27 mouse cellular contexts compared by ENCODE assay signal in the genomic region with DNA sequence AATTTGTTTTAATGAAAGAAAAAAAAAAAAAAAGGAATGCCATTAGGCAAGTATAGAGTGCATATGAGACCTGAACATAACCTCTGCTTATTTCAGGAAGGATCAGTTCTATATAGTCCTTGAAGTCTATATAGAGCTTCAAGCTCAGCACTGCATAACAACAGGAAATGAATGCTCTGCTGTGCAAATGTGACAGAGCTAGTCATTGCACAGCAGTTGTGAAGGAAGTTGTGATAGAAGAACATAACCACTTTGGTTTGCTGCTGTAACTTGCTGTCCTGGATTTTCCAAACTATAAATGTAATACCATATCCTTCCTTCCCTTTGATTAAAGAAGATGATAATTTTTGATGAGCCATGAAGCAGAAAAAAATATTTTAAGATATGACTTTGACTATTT. TPM values are rescaled to one million over a fixed set of nuclear protein-coding genes. Genes with fewer than 3 reads are reported as not detected.
DNase-seq lines count a peak whose midpoint lies in the region; TF ChIP-seq lines count a peak whose summit lies in the region.
"Had no signal": no experiment of that assay in that cellular context is flagged by ENCODE, and none has a peak within 500 bp of the region (broad histone marks: within the 10 kb centered on the region; RNA-seq: fewer than 3 reads in every experiment).

No protein-coding gene starts in this region.

- peak overlapping the region; percentile 34; the same call in 1 of the 2 replicates for H3K27ac ChIP-seq in CH12.LX (ENCODE audit: insufficient read depth, low read depth)
- H3K27ac ChIP-seq in embryonic facial prominence, embryonic 10.5 days (replicated peaks) = no peak overlapping the region
- H3K27ac ChIP-seq: embryonic facial prominence, embryonic 13.5 days; forebrain, embryonic 12.5 days; forebrain, embryonic 15.5 days; heart, embryonic 15.5 days; hindbrain, embryonic 10.5 days; hindbrain, embryonic 14.5 days; hindbrain, postnatal 0 days had no signal

- H3K27me3 ChIP-seq in CH12.LX (replicated peaks) = no peaks in the 10 kb centered on the region
- no peaks in the 10 kb centered on the region for H3K27me3 ChIP-seq in splenic B cell, adult 2 months (ENCODE audit: control insufficient read depth, insufficient read depth, low read length, poor library complexity, severe bottlenecking)
- no peaks in the 10 kb centered on the region for H3K27me3 ChIP-seq in embryonic facial prominence, embryonic 10.5 days (replicated peaks; ENCODE audit: low read depth, poor library complexity, severe bottlenecking)
- H3K27me3 ChIP-seq: embryonic facial prominence, embryonic 13.5 days; forebrain, embryonic 12.5 days; forebrain, embryonic 15.5 days; heart, embryonic 12.5 days; heart, embryonic 15.5 days had no signal

- dilution Hi-C loops in CH12.LX (cut with MboI; ENCODE audit: extremely low pct_ligation_motif_present, extremely low pct_unique_long_range_greater_than_20kb, low sequenced_read_pairs) = no loop called here

- H3K9ac ChIP-seq in CH12.LX (ENCODE audit: insufficient read depth, low read depth) = no peak overlapping the region; the same call in 1 of the 2 replicates
- H3K9ac ChIP-seq: embryonic facial prominence, embryonic 13.5 days; forebrain, embryonic 12.5 days; forebrain, embryonic 15.5 days; heart, embryonic 12.5 days; heart, embryonic 15.5 days; hindbrain, embryonic 14.5 days had no signal

- no peak for TF ChIP-seq CTCF in CH12.LX (conservative IDR thresholded peaks at IDR 0.05 in 1 of 2, IDR thresholded peaks at IDR 0.05 in 1 of 2; ENCODE audit: low read depth in 2 of 2, low read length in 2 of 2)

- no peak for TF ChIP-seq POLR2A in CH12.LX (IDR thresholded peaks at IDR 0.05; ENCODE audit: low read depth, low read length)

- in situ Hi-C loops in CH12.LX (cut with MboI; ENCODE audit: low pct_ligation_motif_present, low pct_unique_long_range_greater_than_20kb, low sequenced_read_pairs) = no loop called here

- peak; percentile 33 to 43 for DNase-seq in spleen, postnatal 36 days (ENCODE audit: low spot score in 2 of 2)
- no peak for DNase-seq in spleen, postnatal 10 days (ENCODE audit: low spot score in 2 of 2)
- DNase-seq in A20 (ENCODE audit: low read depth, low spot score) = peak; percentile 25
- DNase-seq in CH12.LX (ENCODE audit: extremely low read depth) = no peak
- peak; percentile 59 for DNase-seq in splenic B cell, adult 2 months (ENCODE audit: low read depth, low spot score)
- no peak for DNase-seq in gastrocnemius, postnatal 10 days
- DNase-seq in embryonic facial prominence, embryonic 10.5 days (ENCODE audit: low spot score) = no peak
- DNase-seq: adrenal gland, adult 2 months; adrenal gland, postnatal 14 days; B cell, adult 2 months; cerebellum, adult 11 months; cerebellum, adult 2 months; cerebellum, adult 9-11 months; cerebellum, postnatal 25 days; gastrocnemius, postnatal 36 days; heart, adult 11 months; heart, postnatal 10 days; heart, postnatal 36 days had no signal

- H3K4me2 ChIP-seq in CH12.LX (ENCODE audit: insufficient read depth, low read depth, poor library complexity, severe bottlenecking) = peak overlapping the region; percentile 45; the same call in 1 of the 2 replicates
- H3K4me2 ChIP-seq: embryonic facial prominence, embryonic 13.5 days; forebrain, embryonic 12.5 days; forebrain, embryonic 15.5 days; heart, embryonic 12.5 days; heart, embryonic 15.5 days; hindbrain, embryonic 14.5 days had no signal

- H3K36me3 ChIP-seq in CH12.LX (replicated peaks in 1 of 2; ENCODE audit: control insufficient read depth in 1 of 2, insufficient read depth in 1 of 2, low read length in 1 of 2) = peaks cover 0 to 11% of the 10 kb centered on the region in 2 experiments
- no peaks in the 10 kb centered on the region for H3K36me3 ChIP-seq in splenic B cell, adult 2 months (ENCODE audit: control insufficient read depth, insufficient read depth, low read length, poor library complexity, severe bottlenecking)
- peaks cover 33% of the 10 kb centered on the region for H3K36me3 ChIP-seq in embryonic facial prominence, embryonic 10.5 days (replicated peaks)
- H3K36me3 ChIP-seq: forebrain, embryonic 12.5 days; forebrain, embryonic 15.5 days; heart, embryonic 15.5 days had no signal

- H3K4me1 ChIP-seq in CH12.LX (ENCODE audit: control insufficient read depth in 1 of 2, insufficient read depth in 2 of 2) = peaks cover 5 to 50% of the 10 kb centered on the region in 2 experiments; a peak in 3 of 4 replicates
- H3K4me1 ChIP-seq in embryonic facial prominence, embryonic 10.5 days = peaks cover 8% of the 10 kb centered on the region; the same call in 1 of the 2 replicates
- H3K4me1 ChIP-seq: heart, embryonic 15.5 days had no signal

- H3K9me3 ChIP-seq in CH12.LX (replicated peaks; ENCODE audit: low read length) = no peaks in the 10 kb centered on the region
- no peaks in the 10 kb centered on the region for H3K9me3 ChIP-seq in embryonic facial prominence, embryonic 10.5 days
- H3K9me3 ChIP-seq: embryonic facial prominence, embryonic 13.5 days; forebrain, embryonic 12.5 days; forebrain, embryonic 15.5 days; heart, embryonic 12.5 days; heart, embryonic 15.5 days; hindbrain, embryonic 10.5 days had no signal

- peak overlapping the region in 1 of 3 experiments; percentile 13 for H3K4me3 ChIP-seq in CH12.LX (replicated peaks in 1 of 3; ENCODE audit: low read depth in 2 of 3, low read length in 2 of 3, poor library complexity in 1 of 3)
- H3K4me3 ChIP-seq in embryonic facial prominence, embryonic 10.5 days = no peak overlapping the region
- H3K4me3 ChIP-seq: embryonic facial prominence, embryonic 13.5 days; erythroblast, embryonic 14.5 days; forebrain, embryonic 12.5 days; forebrain, embryonic 15.5 days; heart, embryonic 12.5 days; heart, embryonic 15.5 days; hindbrain, embryonic 10.5 days had no signal

- TF ChIP-seq EP300 in CH12.LX (IDR thresholded peaks at IDR 0.05; ENCODE audit: low read length) = no peak

- no peak for TF ChIP-seq RAD21 in CH12.LX (IDR thresholded peaks at IDR 0.05; ENCODE audit: low read depth, low read length)

- peaks cover 63% of the 10 kb centered on the region for H3K79me2 ChIP-seq in CH12.LX (replicated peaks; ENCODE audit: control insufficient read depth, extremely low read depth, insufficient read depth, poor library complexity, severe bottlenecking)

TF ChIP-seq in CH12.LX, 34 proteins besides CTCF, POLR2A, EP300 and RAD21:
- TF ChIP-seq JUN (IDR thresholded peaks at IDR 0.05; ENCODE audit: insufficient read depth, low read depth, low read length) (no peak), IRF4 (IDR thresholded peaks at IDR 0.05; ENCODE audit: low read depth, low read length) (no peak), KAT2A (IDR thresholded peaks at IDR 0.05; ENCODE audit: insufficient replicate concordance, low read length) (no peak), NELFE (IDR thresholded peaks at IDR 0.05; ENCODE audit: low read depth, low read length) (no peak), UBTF (IDR thresholded peaks at IDR 0.05; ENCODE audit: low read depth, low read length) (no peak), TCF12 (IDR thresholded peaks at IDR 0.05; ENCODE audit: low read depth, low read length) (no peak), POLR2AphosphoS2 (IDR thresholded peaks at IDR 0.05; ENCODE audit: low read depth, low read length) (no peak), NRF1 (IDR thresholded peaks at IDR 0.05; ENCODE audit: low read depth, low read length) (no peak)
TF ChIP-seq in CH12.LX: peak in this region for 0.

RNA-seq across cellular contexts. Expression of a gene that starts 4.3 kb away (rescaled TPM):
- total RNA-seq in CH12.LX (2012; rRNA removed) (25.8 and 30.2 TPM in 2 replicates), CH12.LX (2014; rRNA removed) (59.2 and 60.8 TPM in 2 replicates)
- 28.4 and 30.7 TPM in 2 replicates for polyA plus RNA-seq in CH12.LX (2012; ENCODE audit: insufficient read length, low read depth)
- 10 to 100 TPM in 1 of 2 experiments, 1 to 10 TPM in 1; 9.7 to 12.6 TPM for total RNA-seq in gastrocnemius, postnatal 10 days (2021)
- 18.9 and 19.0 TPM in 2 replicates for polyA plus RNA-seq in embryonic facial prominence, embryonic 10.5 days (2016; fragmentation: Nextera tagmentation; extraction: Ambion mirVana)

Comparison
In these comparisons a context has a peak if more than half of its experiments do, and no peak if none do; other contexts are left out.
1. DNase-seq: peak in spleen, postnatal 36 days (2 of 2), A20 (single experiment) and splenic B cell, adult 2 months (single experiment); none in spleen, postnatal 10 days (0 of 2), CH12.LX (single experiment), gastrocnemius, postnatal 10 days (single experiment) and embryonic facial prominence, embryonic 10.5 days (single experiment).